Mouse (Mus musculus) forebrain, embryonic 16.5 days (tissue): ENCODE results near the gene Stom. TPM values are rescaled to one million over a fixed set of nuclear protein-coding genes. Genes with fewer than 3 reads are reported as not detected.

Source experiments
- ATAC-seq: fragments of 200-750 bp; cut with Nextera tagmentation; 2 replicates; pipeline ENCODE4 v1.8.0; 2017; ENCODE audit warnings: mild to moderate bottlenecking, moderate library complexity
- H3K27ac ChIP-seq: fragments of 300-500 bp; sonication (generic); 2 replicates; pipeline ENCODE4 v1.5.1; 2014; ENCODE audit warnings: low read length, control low read depth
- H3K27me3 ChIP-seq: fragments of 300-500 bp; sonication (generic); replicated peaks from 2 replicates; pipeline ENCODE4 v1.6.1; 2014; ENCODE audit warnings: low read length; ENCODE audit not compliant: control insufficient read depth, insufficient read depth
- H3K36me3 ChIP-seq: fragments of 300-500 bp; sonication (generic); 2 replicates; pipeline ENCODE4 v1.6.1; 2014; ENCODE audit not compliant: control insufficient read depth, insufficient read depth
- H3K4me1 ChIP-seq: fragments of 300-500 bp; sonication (generic); replicated peaks from 2 replicates; pipeline ENCODE4 v1.6.1; 2014; ENCODE audit warnings: low read length; ENCODE audit not compliant: control insufficient read depth, insufficient read depth
- H3K4me2 ChIP-seq: fragments of 300-500 bp; sonication (generic); 2 replicates; pipeline ENCODE4 v1.6.1; 2014; ENCODE audit warnings: mild to moderate bottlenecking, low read length, control low read depth
- H3K4me3 ChIP-seq: fragments of 300-500 bp; sonication (generic); replicated peaks from 2 replicates; pipeline ENCODE4 v1.5.1; 2014; ENCODE audit warnings: mild to moderate bottlenecking, low read length, control low read depth
- H3K9ac ChIP-seq: fragments of 300-500 bp; sonication (generic); replicated peaks from 2 replicates; pipeline ENCODE4 v1.6.1; 2014; ENCODE audit warnings: low read depth, low read length, control low read depth
- H3K9me3 ChIP-seq: fragments of 300-500 bp; sonication (generic); 2 replicates; pipeline ENCODE4 v1.6.1; 2016; ENCODE audit warnings: low read length; ENCODE audit not compliant: control insufficient read depth
- WGBS: fragments of 180-500 bp; shearing (Covaris S2); extraction: QIAGEN DNeasy Blood & Tissue Kit; methylation state at CpG from one replicate; pipeline ENCODE4 v1.1.7; 2014; 5-methylcytosine and 5-hydroxymethylcytosine counted together
- polyA plus RNA-seq: library from polyadenylated mRNA; unstranded; fragments of >200 nt; fragmentation: Nextera tagmentation; extraction: Ambion mirVana; gene quantifications from 2 replicates; pipeline ENCODE4 v1.2.1, GENCODE M21; 2015

Stom gene
- polyA plus RNA-seq, 1 experiment from 2014 or later = 10.8 TPM

DNA sequence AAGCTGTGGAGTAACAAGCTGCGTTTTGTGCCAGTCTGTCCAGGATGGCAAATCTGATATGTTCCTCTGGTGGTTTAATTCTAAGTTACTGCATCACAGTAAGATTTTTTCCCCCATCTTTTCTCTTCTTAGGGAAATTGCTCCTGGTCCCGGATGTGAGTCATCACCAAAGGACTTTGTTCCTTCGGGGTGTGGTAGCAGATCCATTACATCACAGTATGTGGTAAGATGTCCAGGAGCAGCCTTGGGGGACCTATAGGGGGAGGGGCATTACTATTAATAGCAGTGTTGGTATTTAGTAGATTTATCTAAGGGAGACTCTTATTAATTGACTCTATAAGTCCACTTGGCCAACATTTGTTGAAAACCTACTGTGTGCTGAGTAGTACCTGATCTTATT lies 5.8 kb upstream of the Stom start:
- 86% methylated on average over 3 of the region's 3 CpGs for WGBS

DNA sequence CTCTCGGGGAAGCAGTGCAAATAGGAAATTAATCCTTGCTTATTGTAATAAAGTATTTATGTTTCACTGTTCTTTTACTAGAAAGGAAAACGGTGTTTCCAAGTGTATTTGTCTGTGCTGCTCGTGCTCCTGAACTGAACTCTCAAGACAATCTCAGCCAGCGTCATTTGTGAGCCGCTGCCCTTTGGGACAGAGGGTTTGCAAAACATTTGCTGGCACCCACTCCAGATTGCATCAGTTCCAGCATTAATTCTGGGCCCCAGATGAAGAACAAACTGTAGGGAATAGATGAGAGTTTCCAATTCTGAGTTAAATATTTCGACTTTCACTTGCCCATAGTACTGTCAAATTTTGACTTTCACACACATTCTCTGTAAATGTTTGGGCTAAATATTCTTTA lies 1.9 kb upstream of the Stom start:
- peaks cover 6% of the 10 kb centered on the region; the same call in 1 of the 2 replicates for H3K4me1 ChIP-seq
- ATAC-seq = no peak
- WGBS = 84% methylated on average over 6 of the region's 6 CpGs

More for the DNA sequence above, 5.8 kb upstream of the Stom start:
- H3K4me1 ChIP-seq = no peaks in the 10 kb centered on the region
- H3K4me2 ChIP-seq = no peak overlapping the region
- no peak for ATAC-seq
- H3K36me3 ChIP-seq = no peaks in the 10 kb centered on the region
- no peaks in the 10 kb centered on the region for H3K9me3 ChIP-seq
- no peaks in the 10 kb centered on the region for H3K27me3 ChIP-seq
- H3K9ac ChIP-seq = no peak overlapping the region
- no peak overlapping the region for H3K27ac ChIP-seq
- H3K4me3 ChIP-seq = no peak overlapping the region

DNA sequence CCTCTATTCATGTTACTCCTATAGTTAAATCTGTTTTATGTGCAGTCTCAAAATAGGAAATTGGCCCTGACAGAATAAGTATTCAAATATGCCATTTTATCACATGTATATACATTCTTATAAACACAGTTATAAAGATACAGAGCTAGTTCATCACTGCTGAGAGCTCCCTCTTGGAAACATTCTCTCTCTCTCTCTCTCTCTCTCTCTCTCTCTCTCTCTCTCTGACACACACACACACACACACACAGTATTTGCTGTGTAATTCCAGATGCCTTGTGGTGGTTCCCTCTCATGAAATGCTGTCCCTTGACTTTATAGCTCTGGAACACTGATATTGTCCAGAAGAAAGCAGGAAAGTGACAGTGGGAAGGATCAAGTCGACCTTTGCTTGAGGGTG lies 1.3 kb upstream of the Stom start:
- H3K4me1 ChIP-seq = peaks cover 6% of the 10 kb centered on the region; the same call in 1 of the 2 replicates
- no peak overlapping the region for H3K4me3 ChIP-seq
- no peaks in the 10 kb centered on the region for H3K9me3 ChIP-seq
- 88% methylated on average over 1 of the region's 1 CpGs for WGBS
- no peak overlapping the region for H3K9ac ChIP-seq
- H3K4me2 ChIP-seq = no peak overlapping the region
- H3K27ac ChIP-seq = no peak overlapping the region
- ATAC-seq = no peak
- no peaks in the 10 kb centered on the region for H3K36me3 ChIP-seq
- no peaks in the 10 kb centered on the region for H3K27me3 ChIP-seq

More for the DNA sequence above, 1.9 kb upstream of the Stom start:
- Histone ChIP-seq H3K36me3 (no peaks in the 10 kb centered on the region), H3K4me3 (no peak overlapping the region), H3K9ac (no peak overlapping the region), H3K4me2 (no peak overlapping the region), H3K27me3 (no peaks in the 10 kb centered on the region), H3K27ac (no peak overlapping the region), H3K9me3 (no peaks in the 10 kb centered on the region)

DNA sequence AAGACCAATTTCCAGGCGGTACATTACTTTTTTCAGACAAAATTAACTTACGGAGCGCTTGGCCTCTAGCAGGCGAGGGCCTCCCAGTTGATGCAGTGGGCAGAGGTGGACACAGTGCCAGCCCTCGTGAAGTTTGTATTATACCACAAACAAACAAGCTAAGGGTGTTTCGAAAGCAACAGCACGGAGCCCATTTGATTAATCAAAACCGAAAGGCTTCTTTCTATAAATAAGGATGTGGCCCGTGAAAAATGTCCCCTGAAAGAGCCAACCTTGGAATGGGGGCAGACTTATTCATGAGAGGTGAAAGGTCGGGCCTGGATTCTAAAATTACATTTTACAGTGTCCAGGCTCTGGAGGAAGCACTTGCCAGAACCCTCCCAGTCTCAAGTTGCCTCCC lies 643 bp upstream of the Stom start:
- no peak overlapping the region for H3K27ac ChIP-seq
- ATAC-seq = no peak

DNA sequence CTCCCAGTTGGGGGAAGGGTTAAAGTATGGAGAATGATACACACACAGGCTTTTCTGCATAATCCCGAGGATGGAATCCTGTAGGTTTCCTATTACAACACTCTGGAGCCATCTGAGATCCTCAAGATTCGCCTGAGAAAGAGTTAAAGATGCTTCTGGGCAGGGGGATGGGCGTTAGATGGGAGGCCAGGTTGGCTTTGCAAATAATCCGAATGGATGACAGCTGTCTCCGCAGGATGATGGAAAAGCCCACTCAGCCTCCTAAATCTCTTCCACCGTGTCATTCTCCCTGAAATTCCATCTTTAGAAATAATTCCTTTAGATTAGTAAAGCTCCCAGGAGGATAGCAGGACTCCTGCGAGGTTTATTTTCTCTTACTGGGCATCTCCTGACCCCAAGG lies 1.2 kb downstream of the Stom start:
- Histone ChIP-seq H3K36me3 (no peaks in the 10 kb centered on the region), H3K9me3 (no peaks in the 10 kb centered on the region), H3K4me1 (peaks cover 6% of the 10 kb centered on the region; the same call in 1 of the 2 replicates), H3K4me3 (no peak overlapping the region), H3K4me2 (peak overlapping the region; percentile 95), H3K27ac (no peak overlapping the region), H3K9ac (no peak overlapping the region), H3K27me3 (no peaks in the 10 kb centered on the region)
- 11% methylated on average over 7 of the region's 7 CpGs for WGBS
- ATAC-seq = no peak

More for the DNA sequence above, 643 bp upstream of the Stom start:
- Histone ChIP-seq H3K9me3 (no peaks in the 10 kb centered on the region), H3K4me2 (peak overlapping the region; percentile 95), H3K27me3 (no peaks in the 10 kb centered on the region), H3K9ac (peak overlapping the region; percentile 66; the same call in 1 of the 2 replicates), H3K36me3 (no peaks in the 10 kb centered on the region), H3K4me1 (peaks cover 6% of the 10 kb centered on the region; the same call in 1 of the 2 replicates), H3K4me3 (peak overlapping the region; percentile 71)
- WGBS = 38% methylated on average over 10 of the region's 10 CpGs

DNA sequence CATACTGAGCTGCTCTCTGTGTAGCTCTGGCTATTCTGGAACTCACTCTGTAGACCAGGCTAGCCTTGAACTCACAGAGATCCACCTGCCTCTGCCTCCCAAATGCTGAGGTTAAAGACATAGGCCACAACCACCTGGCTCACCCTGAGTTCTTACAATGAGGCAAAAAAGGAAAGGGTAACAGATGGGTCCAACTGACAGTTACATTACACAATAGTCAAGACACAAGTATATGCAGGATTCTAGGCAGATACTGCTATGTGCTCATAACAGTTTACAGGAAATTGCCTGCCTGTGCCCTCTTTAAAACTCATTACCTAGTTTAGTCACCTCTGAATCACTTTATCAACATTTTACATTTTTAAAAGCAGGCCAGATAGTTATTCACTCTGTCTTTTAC lies 3.1 kb downstream of the Stom start:
- Histone ChIP-seq H3K4me2 (no peak overlapping the region), H3K27ac (no peak overlapping the region), H3K36me3 (no peaks in the 10 kb centered on the region), H3K9me3 (no peaks in the 10 kb centered on the region), H3K27me3 (no peaks in the 10 kb centered on the region), H3K4me3 (no peak overlapping the region), H3K4me1 (peaks cover 6% of the 10 kb centered on the region; the same call in 1 of the 2 replicates), H3K9ac (no peak overlapping the region)
- ATAC-seq = no peak

DNA sequence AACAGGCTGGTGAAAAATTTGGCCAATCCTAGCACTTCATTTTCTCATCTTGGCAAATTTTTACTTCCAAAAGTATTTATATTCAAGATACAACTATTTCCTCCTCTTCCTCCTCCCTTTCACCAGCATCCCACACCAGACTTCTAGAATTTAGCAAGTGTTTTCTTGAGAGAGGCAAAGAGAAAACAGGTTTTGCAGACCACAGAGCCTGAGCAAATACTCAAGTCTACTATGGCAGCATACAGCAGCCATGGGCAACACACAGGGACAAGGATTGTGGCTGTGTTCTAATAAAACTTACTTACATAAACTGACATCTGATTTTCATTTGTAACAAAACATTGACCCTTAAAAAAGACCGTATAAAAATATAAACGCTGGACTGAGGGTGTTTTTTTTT lies 5.6 kb downstream of the Stom start:
- H3K4me2 ChIP-seq = no peak overlapping the region
- no peak overlapping the region for H3K27ac ChIP-seq
- no peaks in the 10 kb centered on the region for H3K9me3 ChIP-seq
- WGBS = 71% methylated on average over 2 of the region's 2 CpGs
- ATAC-seq = no peak
- H3K9ac ChIP-seq = no peak overlapping the region
- H3K36me3 ChIP-seq = no peaks in the 10 kb centered on the region
- peaks cover 6% of the 10 kb centered on the region; the same call in 1 of the 2 replicates for H3K4me1 ChIP-seq
- H3K27me3 ChIP-seq = no peaks in the 10 kb centered on the region
- no peak overlapping the region for H3K4me3 ChIP-seq

DNA sequence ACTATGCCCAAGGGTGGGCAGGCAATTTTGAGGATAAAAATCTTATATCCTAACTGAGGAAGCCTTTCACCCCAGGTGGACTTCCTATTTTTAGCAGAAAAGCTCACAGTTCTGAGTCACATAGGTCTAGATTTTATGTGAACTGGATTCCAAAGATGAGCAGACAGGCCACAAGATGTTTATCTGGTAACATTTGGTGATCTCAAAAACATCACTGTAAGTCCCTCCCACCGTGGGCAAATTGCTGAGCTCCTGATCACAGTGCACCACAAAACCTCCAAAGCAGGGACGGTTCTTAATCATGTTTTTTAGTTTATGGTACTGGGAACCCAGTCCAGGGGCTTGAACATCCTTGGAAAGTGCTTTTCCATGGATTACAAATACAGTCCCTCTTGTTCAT lies 7.7 kb downstream of the Stom start:
- no peak overlapping the region for H3K4me2 ChIP-seq
- no peak overlapping the region for H3K9ac ChIP-seq
- no peaks in the 10 kb centered on the region for H3K36me3 ChIP-seq
- H3K27me3 ChIP-seq = no peaks in the 10 kb centered on the region
- ATAC-seq = no peak
- no peaks in the 10 kb centered on the region for H3K4me1 ChIP-seq
- H3K4me3 ChIP-seq = no peak overlapping the region
- WGBS = 84% methylated on average over 2 of the region's 2 CpGs
- H3K9me3 ChIP-seq = no peaks in the 10 kb centered on the region
- H3K27ac ChIP-seq = no peak overlapping the region

DNA sequence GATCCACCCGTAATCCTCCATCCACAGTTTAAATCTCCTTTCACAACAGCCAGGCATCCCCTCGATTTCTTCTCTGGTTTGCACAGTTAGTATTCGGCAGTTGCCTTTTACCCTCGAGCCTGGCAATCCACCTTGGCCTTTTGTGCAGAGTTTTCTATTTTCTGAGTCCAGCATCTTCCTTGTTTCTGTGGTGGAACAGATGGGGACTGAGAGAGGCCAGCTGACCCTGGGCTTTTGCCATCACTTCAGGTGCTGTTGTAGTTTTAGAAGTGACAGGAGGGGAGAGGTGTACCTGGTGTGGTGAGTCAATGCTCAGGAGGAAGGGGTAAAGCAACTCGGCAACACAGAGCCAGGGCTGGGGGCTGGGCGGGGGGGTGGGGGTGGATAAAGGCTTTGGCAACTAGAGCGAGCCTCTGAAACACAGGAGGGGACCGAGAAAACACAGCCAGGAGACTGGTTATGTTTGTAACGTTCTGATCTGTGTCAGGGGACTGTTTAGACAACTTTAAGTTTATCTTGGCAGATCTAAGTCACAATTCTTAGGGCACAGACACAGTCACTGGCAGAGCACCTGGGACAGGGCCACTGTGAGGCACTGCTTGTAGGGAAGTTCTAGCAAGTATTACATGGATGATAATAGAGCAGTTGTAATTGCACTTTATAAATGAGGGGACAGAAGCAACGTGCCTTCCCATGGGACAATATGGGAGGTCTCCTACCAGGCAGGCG lies 8.5 kb downstream of the Stom start:
- Histone ChIP-seq H3K27me3 (no peaks in the 10 kb centered on the region), H3K4me1 (peaks cover 1% of the 10 kb centered on the region; the same call in 1 of the 2 replicates), H3K27ac (no peak overlapping the region), H3K36me3 (no peaks in the 10 kb centered on the region), H3K4me3 (no peak overlapping the region), H3K4me2 (no peak overlapping the region), H3K9me3 (no peaks in the 10 kb centered on the region), H3K9ac (no peak overlapping the region)
- WGBS = 31% methylated on average over 11 of the region's 11 CpGs
- ATAC-seq = no peak
